Mouse (Mus musculus): ENCODE data around the gene Crtc1.

DNA sequence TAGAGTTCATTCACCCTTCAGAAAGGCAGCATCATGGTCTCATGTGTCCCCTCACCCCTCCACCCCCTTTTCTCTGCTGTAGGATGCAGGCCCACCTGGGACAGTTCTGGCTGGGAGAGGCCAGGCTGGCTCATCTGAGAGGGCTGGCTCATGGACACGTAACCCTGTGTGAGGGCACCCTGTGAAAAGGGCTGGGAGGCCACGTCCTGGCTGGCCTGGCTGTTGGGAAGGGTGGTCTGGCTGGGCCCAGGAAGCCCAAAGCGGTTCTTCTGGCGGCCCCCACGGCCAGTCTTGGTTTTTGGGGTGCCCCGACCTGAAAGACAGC is 106.5 kb downstream of the Crtc1 start:
- TF ChIP-seq CHD2 (IDR thresholded peaks at IDR 0.05; ENCODE audit: low read depth, low read length), result no peak
- no peak for TF ChIP-seq HCFC1 (IDR thresholded peaks at IDR 0.05; ENCODE audit: borderline replicate concordance, insufficient read depth, low read length)
- TF ChIP-seq MAFK (IDR thresholded peaks at IDR 0.05; ENCODE audit: insufficient read depth, low read depth, low read length), result no peak
- TF ChIP-seq ZNF384 (IDR thresholded peaks at IDR 0.05; ENCODE audit: low read depth, low read length), result no peak
- TF ChIP-seq ZC3H11A (IDR thresholded peaks at IDR 0.05; ENCODE audit: borderline replicate concordance, low read depth, low read length), result no peak
